In the genomic region with DNA sequence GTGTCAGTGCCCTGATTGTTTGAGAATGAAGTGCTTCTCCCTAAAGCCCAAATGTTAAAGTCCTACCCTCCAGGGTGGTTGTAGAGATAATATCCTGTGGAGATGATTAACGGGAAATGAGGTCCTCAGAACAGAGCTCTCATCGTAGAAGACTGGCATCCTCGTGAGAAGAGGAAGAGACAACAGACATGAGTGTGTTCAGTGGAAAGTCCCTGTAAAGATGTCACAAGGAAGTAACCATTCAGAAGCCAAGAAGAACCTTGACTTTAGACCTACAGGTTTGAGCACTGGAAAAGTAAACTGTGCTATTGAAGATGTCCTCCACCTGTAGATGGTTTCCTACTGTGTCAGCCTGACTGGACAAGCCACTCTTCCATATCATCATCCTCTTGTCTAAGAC, we compare ENCODE assay signal across 20 mouse cellular contexts.
DNase-seq lines count a peak whose midpoint lies in the region; ATAC-seq and TF ChIP-seq lines count a peak whose summit lies in the region.
"Had no signal": no experiment of that assay in that cellular context is flagged by ENCODE, and none has a peak within 500 bp of the region (broad histone marks: within the 10 kb centered on the region; RNA-seq: fewer than 3 reads in every experiment).

No protein-coding gene starts in this region.

- H3K9me3 ChIP-seq in liver, embryonic 12.5 days (replicated peaks), result no peaks in the 10 kb centered on the region
- H3K9me3 ChIP-seq: embryonic facial prominence, embryonic 10.5 days; forebrain, embryonic 15.5 days; heart, embryonic 13.5 days; hindbrain, embryonic 15.5 days had no signal

- TF ChIP-seq POLR2A in spleen, adult 2 months (IDR thresholded peaks at IDR 0.05; ENCODE audit: low read depth, low read length), result no peak

- ATAC-seq in CD4-positive, CD25-positive, alpha-beta regulatory T cell, adult 4 months, result peak; percentile 74
- no peak for ATAC-seq in liver, embryonic 12.5 days
- ATAC-seq in erythroid progenitor cell, adult 5-6 weeks (replicated peaks; ENCODE audit: low FRiP score, poor library complexity, severe bottlenecking), result no peak
- ATAC-seq: forebrain, embryonic 15.5 days; Patski had no signal

- H3K27ac ChIP-seq in spleen, adult 2 months (ENCODE audit: insufficient read depth, low read length), result peak overlapping the region; percentile 13; the same call in 1 of the 2 replicates
- no peak overlapping the region for H3K27ac ChIP-seq in liver, embryonic 12.5 days
- H3K27ac ChIP-seq: embryonic facial prominence, embryonic 10.5 days; forebrain, embryonic 15.5 days; heart, embryonic 13.5 days; hindbrain, embryonic 15.5 days had no signal

- H3K36me3 ChIP-seq in spleen, adult 2 months (ENCODE audit: control insufficient read depth, insufficient read depth, low read length), result no peaks in the 10 kb centered on the region
- no peaks in the 10 kb centered on the region for H3K36me3 ChIP-seq in splenic B cell, adult 2 months (ENCODE audit: control insufficient read depth, insufficient read depth, low read length, poor library complexity, severe bottlenecking)
- H3K36me3 ChIP-seq in liver, embryonic 12.5 days, result no peaks in the 10 kb centered on the region
- H3K36me3 ChIP-seq: embryonic facial prominence, embryonic 10.5 days; forebrain, embryonic 15.5 days; heart, embryonic 13.5 days; hindbrain, embryonic 15.5 days had no signal

- no peak overlapping the region for H3K4me3 ChIP-seq in spleen, adult 2 months (ENCODE audit: extremely low read depth, insufficient read depth, insufficient read length)
- no peak overlapping the region for H3K4me3 ChIP-seq in liver, embryonic 12.5 days
- H3K4me3 ChIP-seq: embryonic facial prominence, embryonic 10.5 days; erythroblast, embryonic 14.5 days; forebrain, embryonic 15.5 days; heart, embryonic 13.5 days; hindbrain, embryonic 15.5 days had no signal

- 37% methylated on average over 3 of the region's 3 CpGs for WGBS in spleen, adult 2 months
- 54% methylated on average over 3 of the region's 3 CpGs for WGBS in liver, embryonic 12.5 days (ENCODE audit: insufficient replicate concordance)

- no peak overlapping the region for H3K4me2 ChIP-seq in liver, embryonic 12.5 days
- H3K4me2 ChIP-seq: forebrain, embryonic 15.5 days; heart, embryonic 13.5 days; hindbrain, embryonic 15.5 days had no signal

- H3K9ac ChIP-seq in liver, embryonic 12.5 days, result no peak overlapping the region
- H3K9ac ChIP-seq: forebrain, embryonic 15.5 days; heart, embryonic 13.5 days; hindbrain, embryonic 15.5 days had no signal

- peak in 1 of 2 experiments; percentile 52 for DNase-seq in spleen, adult 2 months (ENCODE audit: low read depth in 1 of 2, low spot score in 2 of 2)
- no peak for DNase-seq in spleen, adult 12 weeks (ENCODE audit: low spot score)
- DNase-seq in induced T-regulatory cell, adult 2 months (ENCODE audit: low read depth), result peak; percentile 80
- peak; percentile 71 for DNase-seq in splenic B cell, adult 2 months (ENCODE audit: low read depth, low spot score)
- no peak for DNase-seq in layer of hippocampus, postnatal 25 days (ENCODE audit: extremely low spot score in 1 of 2, low spot score in 1 of 2)
- DNase-seq: adrenal gland, adult 8-10 months; adrenal gland, postnatal 36 days; cerebellum, adult 2 months; cerebellum, postnatal 10 days; gastrocnemius, postnatal 14 days; heart, postnatal 36 days had no signal

- TF ChIP-seq CTCF in spleen, adult 2 months (IDR thresholded peaks at IDR 0.05; ENCODE audit: extremely low read depth, insufficient read depth, insufficient read length, insufficient replicate concordance), result no peak

- H3K4me1 ChIP-seq in spleen, adult 2 months (ENCODE audit: control insufficient read depth, insufficient read depth, insufficient read length), result peaks cover 11% of the 10 kb centered on the region; the same call in 1 of the 2 replicates
- no peaks in the 10 kb centered on the region for H3K4me1 ChIP-seq in liver, embryonic 12.5 days
- H3K4me1 ChIP-seq: embryonic facial prominence, embryonic 10.5 days; forebrain, embryonic 15.5 days; hindbrain, embryonic 15.5 days had no signal

- H3K27me3 ChIP-seq in spleen, adult 2 months (ENCODE audit: control insufficient read depth, insufficient read depth, low read length), result no peaks in the 10 kb centered on the region
- no peaks in the 10 kb centered on the region for H3K27me3 ChIP-seq in splenic B cell, adult 2 months (ENCODE audit: control insufficient read depth, insufficient read depth, low read length, poor library complexity, severe bottlenecking)
- no peaks in the 10 kb centered on the region for H3K27me3 ChIP-seq in liver, embryonic 12.5 days (replicated peaks)
- H3K27me3 ChIP-seq: forebrain, embryonic 15.5 days; heart, embryonic 13.5 days; hindbrain, embryonic 15.5 days; Patski had no signal

Comparison
In these comparisons a context has a peak if more than half of its experiments do, and no peak if none do; other contexts are left out.
1. DNase-seq: peak in induced T-regulatory cell, adult 2 months (single experiment) and splenic B cell, adult 2 months (single experiment); none in spleen, adult 12 weeks (single experiment) and layer of hippocampus, postnatal 25 days (0 of 2).